Mouse (Mus musculus) common myeloid progenitor, adult 5-6 weeks (primary cell): ENCODE data around the gene Zfp712. TPM values are rescaled to one million over a fixed set of nuclear protein-coding genes. Genes with fewer than 3 reads are reported as not detected.

ENCODE experiments used
- ATAC-seq: replicated peaks from 2 replicates; pipeline ENCODE4 v1.8.0; 2016; ENCODE audit warnings: low read depth, mild to moderate bottlenecking, moderate TSS enrichment, inconsistent platforms; ENCODE audit not compliant: poor library complexity, severe bottlenecking
- total RNA-seq: library from RNA; stranded (forward); fragments of 200-1000, 187-1606 nt; gene quantifications from 2 replicates; pipeline ENCODE4 v1.2.3, GENCODE M21; 2017

Zfp712 gene
- 6.5 and 7.4 TPM in 2 replicates for total RNA-seq

DNA sequence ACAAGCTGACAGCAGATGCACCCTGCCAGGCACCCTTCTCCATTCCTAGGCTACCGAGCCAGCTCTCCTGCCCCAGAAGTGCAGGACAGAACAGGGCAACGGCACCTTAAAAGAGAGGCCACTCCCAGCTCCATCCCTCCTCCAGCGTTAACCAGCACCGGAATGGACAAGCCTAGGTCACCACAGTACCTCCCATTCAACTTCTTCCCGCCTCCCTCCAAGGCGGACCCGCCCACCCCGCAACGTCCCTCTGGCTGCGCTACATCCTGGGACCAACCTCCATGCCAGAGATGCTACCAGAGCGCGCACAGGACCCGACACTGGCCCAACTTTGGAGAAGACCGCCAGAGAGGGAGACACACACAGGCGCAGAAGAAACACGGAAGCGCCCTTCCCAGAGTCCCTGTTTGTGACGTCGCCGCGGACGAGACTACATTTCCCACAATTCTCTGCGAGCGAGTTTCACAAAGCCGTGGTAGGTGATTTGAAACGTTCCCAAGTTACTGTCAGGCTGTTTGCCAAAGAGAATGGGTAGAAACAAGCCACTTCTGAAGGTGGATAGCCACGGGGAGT, at the start of gene Zfp712:
Gene Zfp712, minus strand, starts transcription at position 385 of the 573 bp plus-strand sequence.
- ATAC-seq = peak; percentile 96

DNA sequence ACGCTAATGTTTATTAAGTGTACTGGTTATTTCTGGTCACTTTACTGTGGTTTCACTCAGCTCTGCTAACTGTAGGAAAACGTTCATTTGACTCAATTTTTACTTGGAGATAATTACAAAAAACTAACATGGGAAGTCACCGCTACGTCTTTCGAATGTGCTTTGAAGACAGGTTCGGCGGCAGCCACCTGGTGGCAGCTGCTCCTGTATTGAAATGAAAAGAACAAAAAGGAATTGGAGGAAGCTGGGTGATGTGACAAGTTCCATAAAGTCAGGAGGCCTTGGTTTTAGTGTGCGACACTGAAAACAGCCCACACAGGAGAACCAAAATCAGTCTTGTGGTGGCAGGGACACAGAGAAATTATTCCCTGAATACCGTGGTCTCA, 47.8 kb upstream of the Zfp712 start:
- ATAC-seq = peak; percentile 79

- ATAC-seq = peak; percentile 96
These were observed 47.3 kb upstream of the Zfp712 start, which contains the start of gene Gm28557 for GRCm38 (mm10) chr13:67108194-67108820. Gene Gm28557, minus strand, starts transcription at chr13:67108604.

GRCm38 (mm10) chr13:67107681-67108080, 46.7 kb upstream of the Zfp712 start:
- no peak for ATAC-seq

GRCm38 (mm10) chr13:67097876-67098275, 36.9 kb upstream of the Zfp712 start, which contains the start of gene Zfp708:
Gene Zfp708, minus strand, starts transcription at chr13:67097976.
- no peak for ATAC-seq

DNA sequence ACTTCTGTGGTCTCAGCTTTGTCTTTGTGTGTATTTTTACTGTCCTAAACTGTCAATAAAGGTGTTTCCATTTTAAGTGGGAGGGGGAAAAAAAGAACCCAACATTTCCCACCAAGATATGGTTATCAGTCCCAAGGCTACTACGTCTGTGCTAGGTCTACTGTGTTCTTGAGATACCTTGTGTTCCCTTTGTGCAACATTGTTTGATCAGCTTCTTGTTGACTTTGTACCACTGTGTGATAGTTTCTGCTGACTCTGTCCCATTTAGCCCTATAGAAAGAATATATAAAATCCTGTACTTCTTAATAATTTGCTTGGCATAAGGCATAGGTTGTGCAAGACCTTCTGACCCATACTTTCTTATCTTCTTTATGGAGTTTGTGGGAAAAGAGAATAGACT, 29.2 kb upstream of the Zfp712 start:
- no peak for ATAC-seq

- ATAC-seq = no peak
These were observed 21.0 kb upstream of the Zfp712 start for GRCm38 (mm10) chr13:67081946-67082345.

DNA sequence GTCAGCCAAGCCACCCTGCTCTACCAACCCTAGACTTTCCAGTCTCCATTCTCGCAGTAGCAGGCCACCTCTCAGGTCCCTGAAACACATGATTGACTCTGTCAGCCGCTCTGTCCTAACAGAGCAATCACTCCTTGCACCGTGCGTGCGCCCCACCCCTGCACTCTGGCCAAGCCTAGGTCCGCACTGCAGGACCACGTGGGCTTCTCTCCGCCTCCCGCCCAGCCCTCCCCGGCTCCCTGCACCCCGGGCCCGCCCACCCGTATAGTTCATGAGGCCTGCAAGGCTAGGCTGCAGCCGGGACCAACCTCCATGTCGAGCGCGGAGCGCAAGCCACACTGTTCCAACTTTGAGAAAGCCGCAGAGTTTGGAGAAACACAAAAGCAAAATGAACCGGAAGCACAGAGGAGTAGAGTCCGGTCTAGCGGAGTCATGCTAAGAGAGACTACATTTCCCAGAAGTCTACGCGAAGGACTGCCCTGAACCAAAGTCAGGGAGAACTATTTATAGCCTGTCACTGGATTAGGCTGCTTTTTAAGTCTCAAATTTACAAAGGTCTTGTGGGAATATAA, 20.3 kb upstream of the Zfp712 start:
- peak; percentile 89 for ATAC-seq

DNA sequence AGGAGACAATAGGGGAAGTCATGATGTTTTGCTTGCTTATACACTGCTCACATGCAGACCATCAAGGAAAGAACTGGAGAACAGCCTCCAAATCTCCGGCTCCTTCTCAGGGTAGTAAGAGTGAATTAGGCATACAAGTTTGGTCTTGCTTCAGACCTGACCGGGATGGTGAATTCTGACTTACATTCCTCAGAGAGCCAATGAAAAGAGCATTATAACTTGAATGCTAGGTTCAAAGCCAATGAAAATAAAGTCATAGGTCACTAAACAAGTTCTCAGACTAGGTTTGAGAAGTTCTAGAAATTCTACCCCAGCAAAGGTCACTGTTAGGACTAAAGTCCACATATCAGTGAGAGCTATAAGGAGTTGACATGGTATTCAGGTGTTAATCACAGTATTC, 16.3 kb upstream of the Zfp712 start:
- no peak for ATAC-seq

- no peak for ATAC-seq
These were observed 11.8 kb upstream of the Zfp712 start for GRCm38 (mm10) chr13:67072786-67073185.

- ATAC-seq = no peak
These were observed 4.4 kb upstream of the Zfp712 start for GRCm38 (mm10) chr13:67065386-67065785.

DNA sequence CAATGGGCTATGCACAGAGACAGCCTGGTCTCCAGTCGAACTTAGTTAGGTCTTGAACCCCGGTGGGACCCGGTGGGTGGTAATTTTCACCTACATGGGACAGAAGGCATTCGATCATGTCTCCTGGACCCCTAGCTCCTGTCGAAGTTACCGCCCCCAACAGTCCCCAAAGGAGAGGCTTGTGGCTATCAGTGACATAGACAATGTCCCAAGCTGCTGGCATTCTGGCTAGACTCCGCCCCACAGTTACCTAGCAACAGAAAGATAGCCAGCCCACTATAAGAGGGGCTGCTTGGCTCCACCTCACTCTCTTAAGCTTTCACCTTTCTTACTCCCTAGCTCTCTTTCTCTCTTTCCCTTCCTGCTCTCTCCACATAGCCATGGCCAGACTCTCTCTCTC, 1.5 kb upstream of the Zfp712 start:
- ATAC-seq = no peak

DNA sequence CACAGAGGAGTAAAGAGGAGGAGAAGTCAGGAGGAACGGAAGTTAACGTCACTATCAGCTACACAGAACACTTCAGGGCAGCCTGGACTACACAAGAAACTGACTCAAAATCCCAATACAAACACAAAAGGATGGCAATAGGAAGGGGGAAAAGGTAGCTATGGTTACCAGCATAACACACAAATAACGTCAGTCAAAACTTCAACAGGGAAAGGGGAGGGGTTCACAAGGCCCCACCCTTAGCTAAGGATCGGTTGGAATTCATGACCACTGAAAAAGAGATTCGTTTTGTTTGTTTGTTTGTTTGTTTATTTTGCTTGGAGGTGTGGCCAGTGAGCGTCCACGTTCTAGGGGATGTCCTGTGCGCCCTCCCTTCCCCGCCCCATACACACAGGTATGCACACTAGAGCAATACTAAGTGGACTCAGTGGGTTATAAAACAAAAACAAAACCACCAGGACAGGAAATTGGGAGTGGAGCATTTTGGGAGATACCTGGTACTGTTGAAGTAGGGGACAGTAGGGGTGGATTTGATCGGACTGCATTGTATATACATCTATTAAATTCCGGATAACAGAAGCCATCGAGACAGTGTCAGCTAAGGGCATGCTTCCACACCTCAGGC, 697 bp downstream of the Zfp712 start:
- peak; percentile 17 for ATAC-seq

Other genes starting within 250 kb of the Zfp712 start
- gene Gm10767, start 156.3 kb downstream of the Zfp712 start, total RNA-seq = 0.49 and 1.4 TPM in 2 replicates
- gene Zfp708, start 36.8 kb upstream of the Zfp712 start, total RNA-seq = 4.2 and 5.0 TPM in 2 replicates
- gene Gm28557, start 47.4 kb upstream of the Zfp712 start, total RNA-seq = 6.6 and 9.0 TPM in 2 replicates
- gene Rslcan18, start 55.1 kb upstream of the Zfp712 start, total RNA-seq = 2.8 TPM in 1 of 2 replicates, not detected in the other
- 6.4 and 7.2 TPM in 2 replicates for gene Zfp759, start 60.5 kb upstream of the Zfp712 start, total RNA-seq
- gene Rsl1, start 112.0 kb upstream of the Zfp712 start, total RNA-seq = 10.5 and 15.2 TPM in 2 replicates
- gene Zfp455, start 133.3 kb upstream of the Zfp712 start, total RNA-seq = 3.2 and 7.8 TPM in 2 replicates
- 3.8 and 7.9 TPM in 2 replicates for gene Zfp458, start 217.3 kb upstream of the Zfp712 start, total RNA-seq
- gene Zfp457, start 245.3 kb upstream of the Zfp712 start, total RNA-seq = 2.0 and 2.6 TPM in 2 replicates